Mouse (Mus musculus): ENCODE data around the gene Col11a1. TPM values are rescaled to one million over a fixed set of nuclear protein-coding genes. Genes with fewer than 3 reads are reported as not detected.

The Col11a1 gene
- polyA plus RNA-seq (2012; rRNA removed): 6.8 and 8.9 TPM in 2 replicates

GRCm38 (mm10) chr3:114029971-114030635 lies at the start of gene Col11a1:
Gene Col11a1, plus strand, starts transcription at chr3:114030540.
- DNase-seq (ENCODE audit: low spot score): no peak

GRCm38 (mm10) chr3:113990936-113991335 lies 39.4 kb upstream of the Col11a1 start:
- DNase-seq (ENCODE audit: low spot score): no peak

GRCm38 (mm10) chr3:114030886-114031285 lies 546 bp downstream of the Col11a1 start:
- DNase-seq (ENCODE audit: low spot score): no peak

- no peak for DNase-seq (ENCODE audit: low spot score)
Observed at GRCm38 (mm10) chr3:114031351-114032213, 1.2 kb downstream of the Col11a1 start.

GRCm38 (mm10) chr3:114032333-114032732 lies 2.0 kb downstream of the Col11a1 start:
- no peak for DNase-seq (ENCODE audit: low spot score)

- no peak for DNase-seq (ENCODE audit: low spot score)
Observed at GRCm38 (mm10) chr3:114052406-114052805, 22.1 kb downstream of the Col11a1 start.

- no peak for DNase-seq (ENCODE audit: low spot score)
Observed at GRCm38 (mm10) chr3:114053501-114053900, 23.2 kb downstream of the Col11a1 start.

GRCm38 (mm10) chr3:114065123-114065522 lies 34.8 kb downstream of the Col11a1 start:
- no peak for DNase-seq (ENCODE audit: low spot score)

GRCm38 (mm10) chr3:114065587-114065986 lies 35.2 kb downstream of the Col11a1 start:
- DNase-seq (ENCODE audit: low spot score): no peak

- DNase-seq (ENCODE audit: low spot score): no peak
Observed at GRCm38 (mm10) chr3:114099335-114099734, 69.0 kb downstream of the Col11a1 start.

- no peak for DNase-seq (ENCODE audit: low spot score)
Observed at GRCm38 (mm10) chr3:114107099-114107498, 76.8 kb downstream of the Col11a1 start.

- no peak for DNase-seq (ENCODE audit: low spot score)
Observed at GRCm38 (mm10) chr3:114147140-114147539, 116.8 kb downstream of the Col11a1 start.

GRCm38 (mm10) chr3:114197964-114198750 lies 167.8 kb downstream of the Col11a1 start:
- DNase-seq (ENCODE audit: low spot score): no peak

GRCm38 (mm10) chr3:114212255-114212654 lies 181.9 kb downstream of the Col11a1 start:
- DNase-seq (ENCODE audit: low spot score): no peak

- DNase-seq (ENCODE audit: low spot score): no peak
Observed at GRCm38 (mm10) chr3:114216105-114216504, 185.8 kb downstream of the Col11a1 start.

- no peak for DNase-seq (ENCODE audit: low spot score)
Observed at GRCm38 (mm10) chr3:114229501-114229900, 199.2 kb downstream of the Col11a1 start.
